Mouse (Mus musculus) forebrain, embryonic 14.5 days (tissue): Measurements from ENCODE around the gene Spata13. TPM values are rescaled to one million over a fixed set of nuclear protein-coding genes. Genes with fewer than 3 reads are reported as not detected.

Experiments used
- ATAC-seq: fragments of 200-750 bp; cut with Nextera tagmentation; 2 replicates; pipeline ENCODE4 v1.8.0; 2017; ENCODE audit warnings: mild to moderate bottlenecking, moderate library complexity
- DNase-seq: peaks from one replicate; pipeline ENCODE4 v3.0.0-alpha.2; 2015; ENCODE audit warnings: low spot score
- H3K27ac ChIP-seq: fragments of 300-500 bp; sonication (generic); 2 replicates; pipeline ENCODE4 v1.5.1; 2014; ENCODE audit warnings: low read depth, mild to moderate bottlenecking, control low read depth, low read length, moderate library complexity
- H3K27me3 ChIP-seq: fragments of 300-500 bp; sonication (generic); replicated peaks from 2 replicates; pipeline ENCODE4 v1.6.1; 2014; ENCODE audit warnings: low read length, control low read depth, mixed read lengths; ENCODE audit not compliant: control insufficient read depth, insufficient read depth
- H3K36me3 ChIP-seq: fragments of 300-500 bp; sonication (generic); 2 replicates; pipeline ENCODE4 v1.6.1; 2014; ENCODE audit warnings: low read length, control low read depth; ENCODE audit not compliant: control insufficient read depth, insufficient read depth
- H3K4me1 ChIP-seq: fragments of 300-500 bp; sonication (generic); 2 replicates; pipeline ENCODE4 v1.6.1; 2014; ENCODE audit warnings: antibody characterized with exemption, low read length, control low read depth; ENCODE audit not compliant: control insufficient read depth, insufficient read depth
- H3K4me2 ChIP-seq: fragments of 300-500 bp; sonication (generic); 2 replicates; pipeline ENCODE4 v1.6.1; 2014; ENCODE audit warnings: mild to moderate bottlenecking, control low read depth, low read length
- H3K4me3 ChIP-seq: fragments of 300-500 bp; sonication (generic); 2 replicates; pipeline ENCODE4 v1.5.1; 2014; ENCODE audit warnings: low read depth, low read length, control low read depth
- H3K9ac ChIP-seq: fragments of 300-500 bp; sonication (generic); 2 replicates; pipeline ENCODE4 v1.6.1; 2014; ENCODE audit warnings: mild to moderate bottlenecking, low read length, control low read depth, moderate library complexity
- H3K9me3 ChIP-seq: fragments of 300-500 bp; sonication (generic); replicated peaks from 2 replicates; pipeline ENCODE4 v1.6.1; 2016; ENCODE audit warnings: low read length, control low read depth, mixed read lengths; ENCODE audit not compliant: control insufficient read depth
- WGBS: fragments of 180-500 bp; shearing (Covaris S2); extraction: QIAGEN DNeasy Blood & Tissue Kit; methylation state at CpG from one replicate; pipeline ENCODE4 v1.1.7; 2014; 5-methylcytosine and 5-hydroxymethylcytosine counted together
- polyA plus RNA-seq: library from polyadenylated mRNA; unstranded; fragments of >200 nt; fragmentation: Nextera tagmentation; extraction: Ambion mirVana; gene quantifications from 2 replicates; pipeline ENCODE4 v1.2.1, GENCODE M21; 2014

The Spata13 gene
- polyA plus RNA-seq, 1 experiment from 2014 or later, result 36.6 TPM

- ATAC-seq, result no peak
- WGBS, result 76% methylated on average over 4 of the region's 4 CpGs
Observed at GRCm38 (mm10) chr14:60727130-60727529, 93.3 kb downstream of the Spata13 start.

GRCm38 (mm10) chr14:60732081-60732480 lies 98.3 kb downstream of the Spata13 start:
- no peak overlapping the region for H3K4me3 ChIP-seq
- H3K4me2 ChIP-seq, result no peak overlapping the region
- H3K36me3 ChIP-seq, result peaks cover 7% of the 10 kb centered on the region; the same call in 1 of the 2 replicates
- H3K9me3 ChIP-seq, result no peaks in the 10 kb centered on the region
- peaks cover 20% of the 10 kb centered on the region for H3K4me1 ChIP-seq
- DNase-seq (no peak), ATAC-seq (no peak)
- no peak overlapping the region; the same call in 1 of the 2 replicates for H3K9ac ChIP-seq
- H3K27ac ChIP-seq, result no peak overlapping the region
- 64% methylated on average over 6 of the region's 6 CpGs for WGBS
- H3K27me3 ChIP-seq, result no peaks in the 10 kb centered on the region

More at GRCm38 (mm10) chr14:60727130-60727529, 93.3 kb downstream of the Spata13 start:
- DNase-seq, result no peak
- Histone ChIP-seq H3K4me2 (no peak overlapping the region), H3K27me3 (no peaks in the 10 kb centered on the region), H3K4me3 (no peak overlapping the region), H3K36me3 (peaks cover 7% of the 10 kb centered on the region; the same call in 1 of the 2 replicates), H3K27ac (no peak overlapping the region), H3K9ac (no peak overlapping the region), H3K4me1 (no peaks in the 10 kb centered on the region), H3K9me3 (no peaks in the 10 kb centered on the region)

- DNase-seq (peak; percentile 28), ATAC-seq (no peak)
- H3K9ac ChIP-seq, result peak overlapping the region; percentile 18; the same call in 1 of the 2 replicates
- no peak overlapping the region; the same call in 1 of the 2 replicates for H3K27ac ChIP-seq
- H3K4me2 ChIP-seq, result no peak overlapping the region; the same call in 1 of the 2 replicates
- 31% methylated on average over 16 of the region's 16 CpGs for WGBS
- H3K9me3 ChIP-seq, result no peaks in the 10 kb centered on the region
- no peaks in the 10 kb centered on the region for H3K27me3 ChIP-seq
- no peak overlapping the region for H3K4me3 ChIP-seq
- peaks cover 7% of the 10 kb centered on the region; the same call in 1 of the 2 replicates for H3K36me3 ChIP-seq
- peaks cover 23% of the 10 kb centered on the region for H3K4me1 ChIP-seq
Observed at GRCm38 (mm10) chr14:60732787-60733186, 99.0 kb downstream of the Spata13 start.

GRCm38 (mm10) chr14:60733706-60734105 lies 99.9 kb downstream of the Spata13 start:
- H3K9ac ChIP-seq, result no peak overlapping the region
- DNase-seq, result peak; percentile 65
- no peaks in the 10 kb centered on the region for H3K9me3 ChIP-seq
- 52% methylated on average over 4 of the region's 4 CpGs for WGBS
- peaks cover 6% of the 10 kb centered on the region; the same call in 1 of the 2 replicates for H3K36me3 ChIP-seq
- no peak overlapping the region; the same call in 1 of the 2 replicates for H3K27ac ChIP-seq
- H3K4me2 ChIP-seq, result no peak overlapping the region
- H3K27me3 ChIP-seq, result no peaks in the 10 kb centered on the region
- H3K4me1 ChIP-seq, result peaks cover 23% of the 10 kb centered on the region
- no peak overlapping the region for H3K4me3 ChIP-seq
- ATAC-seq, result peak; percentile 37; the same call in 1 of the 2 replicates

- Histone ChIP-seq H3K36me3 (no peaks in the 10 kb centered on the region), H3K27me3 (no peaks in the 10 kb centered on the region), H3K9ac (no peak overlapping the region), H3K4me1 (peaks cover 31% of the 10 kb centered on the region), H3K27ac (no peak overlapping the region), H3K4me3 (no peak overlapping the region), H3K4me2 (no peak overlapping the region), H3K9me3 (no peaks in the 10 kb centered on the region)
- DNase-seq (no peak), ATAC-seq (no peak)
- 53% methylated on average over 5 of the region's 5 CpGs for WGBS
Observed at GRCm38 (mm10) chr14:60735206-60735605, 101.4 kb downstream of the Spata13 start.

- H3K4me3 ChIP-seq, result no peak overlapping the region
- no peaks in the 10 kb centered on the region for H3K9me3 ChIP-seq
- peaks cover 39% of the 10 kb centered on the region for H3K4me1 ChIP-seq
- H3K27ac ChIP-seq, result peak overlapping the region; percentile 70; the same call in 1 of the 2 replicates
- 53% methylated on average over 13 of the region's 13 CpGs for WGBS
- no peaks in the 10 kb centered on the region for H3K36me3 ChIP-seq
- no peak for ATAC-seq
- no peak overlapping the region for H3K4me2 ChIP-seq
- peak overlapping the region; percentile 40 for H3K9ac ChIP-seq
- no peak for DNase-seq
- H3K27me3 ChIP-seq, result no peaks in the 10 kb centered on the region
Observed at GRCm38 (mm10) chr14:60735848-60736547, 102.2 kb downstream of the Spata13 start.

- no peaks in the 10 kb centered on the region for H3K27me3 ChIP-seq
- no peaks in the 10 kb centered on the region for H3K36me3 ChIP-seq
- H3K4me1 ChIP-seq, result peaks cover 45% of the 10 kb centered on the region
- WGBS, result 5% methylated on average over 4 of the region's 4 CpGs
- ATAC-seq (peak; percentile 15; the same call in 1 of the 2 replicates), DNase-seq (peak; percentile 42)
- peak overlapping the region; percentile 40 for H3K9ac ChIP-seq
- H3K4me2 ChIP-seq, result no peak overlapping the region
- H3K4me3 ChIP-seq, result no peak overlapping the region
- peak overlapping the region; percentile 70; the same call in 1 of the 2 replicates for H3K27ac ChIP-seq
- no peaks in the 10 kb centered on the region for H3K9me3 ChIP-seq
Observed at GRCm38 (mm10) chr14:60736591-60737192, 102.9 kb downstream of the Spata13 start.

GRCm38 (mm10) chr14:60737202-60737611 lies 103.4 kb downstream of the Spata13 start:
- WGBS, result 15% methylated on average over 7 of the region's 7 CpGs
- Histone ChIP-seq H3K36me3 (0 out of 2 replicates have a peak, but pooled peaks cover 3% of the 10 kb centered on the region), H3K27me3 (no peaks in the 10 kb centered on the region), H3K9me3 (no peaks in the 10 kb centered on the region), H3K9ac (no peak overlapping the region), H3K27ac (peak overlapping the region; percentile 70; the same call in 1 of the 2 replicates), H3K4me2 (no peak overlapping the region), H3K4me1 (peaks cover 49% of the 10 kb centered on the region), H3K4me3 (no peak overlapping the region)
- ATAC-seq, result no peak
- no peak for DNase-seq
